9 mouse cellular contexts compared by ENCODE assay signal in the genomic region with DNA sequence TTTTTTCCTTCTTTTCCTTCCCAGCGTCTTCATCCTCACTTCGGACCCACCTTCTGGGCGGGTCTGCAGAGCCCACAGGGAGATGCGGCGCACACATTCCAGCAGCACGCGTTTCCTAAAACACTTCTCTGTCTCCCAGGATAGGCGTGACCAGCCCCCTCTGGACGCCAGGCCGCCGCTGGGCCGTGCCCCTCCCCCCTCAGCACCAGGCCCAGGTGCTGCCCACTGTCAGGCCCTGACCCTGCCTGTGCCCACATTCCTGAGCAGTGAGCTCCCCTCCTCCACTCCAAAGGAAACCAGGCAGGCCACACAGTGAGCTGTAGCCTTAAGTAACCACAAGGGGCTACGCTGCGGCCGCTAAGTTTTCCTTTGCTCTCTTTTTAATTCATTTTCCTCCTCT. TPM values are rescaled to one million over a fixed set of nuclear protein-coding genes. Genes with fewer than 3 reads are reported as not detected.
DNase-seq lines count a peak whose midpoint lies in the region; ATAC-seq lines count a peak whose summit lies in the region.
"Had no signal": no experiment of that assay in that cellular context is flagged by ENCODE, and none has a peak within 500 bp of the region (broad histone marks: within the 10 kb centered on the region; RNA-seq: fewer than 3 reads in every experiment).

No protein-coding gene starts in this region.

- H3K9ac ChIP-seq in midbrain, embryonic 15.5 days, result no peak overlapping the region
- H3K9ac ChIP-seq in hindbrain, embryonic 14.5 days, result no peak overlapping the region
- 0 out of 2 replicates have a peak overlapping the region, but pooled peaks have one; percentile 30 for H3K9ac ChIP-seq in liver, embryonic 13.5 days
- no peak overlapping the region for H3K9ac ChIP-seq in stomach, embryonic 15.5 days
- H3K9ac ChIP-seq: liver, embryonic 14.5 days had no signal

- WGBS in midbrain, embryonic 10.5 days, result 6% methylated on average over 15 of the region's 15 CpGs
- 11% methylated on average over 15 of the region's 15 CpGs for WGBS in midbrain, embryonic 15.5 days
- 8% methylated on average over 15 of the region's 15 CpGs for WGBS in hindbrain, embryonic 14.5 days
- WGBS in liver, embryonic 13.5 days (ENCODE audit: insufficient replicate concordance), result 39% methylated on average over 15 of the region's 15 CpGs
- WGBS in stomach, embryonic 15.5 days, result 13% methylated on average over 15 of the region's 15 CpGs

- no peaks in the 10 kb centered on the region for H3K27me3 ChIP-seq in midbrain, embryonic 10.5 days (ENCODE audit: low read depth, poor library complexity, severe bottlenecking)
- H3K27me3 ChIP-seq in midbrain, embryonic 15.5 days (replicated peaks), result no peaks in the 10 kb centered on the region
- no peaks in the 10 kb centered on the region for H3K27me3 ChIP-seq in hindbrain, embryonic 14.5 days (ENCODE audit: control insufficient read depth, insufficient read depth, low read length)
- no peaks in the 10 kb centered on the region for H3K27me3 ChIP-seq in liver, embryonic 13.5 days
- no peaks in the 10 kb centered on the region for H3K27me3 ChIP-seq in stomach, embryonic 15.5 days (replicated peaks)

- H3K4me2 ChIP-seq in midbrain, embryonic 15.5 days, result no peak overlapping the region
- H3K4me2 ChIP-seq in hindbrain, embryonic 14.5 days (replicated peaks), result no peak overlapping the region
- H3K4me2 ChIP-seq in liver, embryonic 13.5 days, result no peak overlapping the region
- peak overlapping the region; percentile 35 for H3K4me2 ChIP-seq in stomach, embryonic 15.5 days

- H3K9me3 ChIP-seq in midbrain, embryonic 10.5 days (replicated peaks), result no peaks in the 10 kb centered on the region
- H3K9me3 ChIP-seq in midbrain, embryonic 15.5 days, result no peaks in the 10 kb centered on the region
- no peaks in the 10 kb centered on the region for H3K9me3 ChIP-seq in hindbrain, embryonic 14.5 days (ENCODE audit: control insufficient read depth, low read length)
- H3K9me3 ChIP-seq in liver, embryonic 13.5 days (replicated peaks), result no peaks in the 10 kb centered on the region
- H3K9me3 ChIP-seq in stomach, embryonic 15.5 days, result no peaks in the 10 kb centered on the region

- peaks cover 58% of the 10 kb centered on the region for H3K4me1 ChIP-seq in midbrain, embryonic 10.5 days
- peaks cover 9% of the 10 kb centered on the region; the same call in 1 of the 2 replicates for H3K4me1 ChIP-seq in midbrain, embryonic 15.5 days
- H3K4me1 ChIP-seq in hindbrain, embryonic 14.5 days (replicated peaks; ENCODE audit: control insufficient read depth, insufficient read depth, low read length), result 0 out of 2 replicates have a peak, but pooled peaks cover 9% of the 10 kb centered on the region
- peaks cover 86% of the 10 kb centered on the region for H3K4me1 ChIP-seq in liver, embryonic 13.5 days (replicated peaks)
- peaks cover 62% of the 10 kb centered on the region for H3K4me1 ChIP-seq in stomach, embryonic 15.5 days

- H3K4me3 ChIP-seq in midbrain, embryonic 10.5 days, result peak overlapping the region; percentile 35
- H3K4me3 ChIP-seq in midbrain, embryonic 15.5 days, result no peak overlapping the region
- no peak overlapping the region for H3K4me3 ChIP-seq in hindbrain, embryonic 14.5 days (replicated peaks; ENCODE audit: low read length)
- no peak overlapping the region for H3K4me3 ChIP-seq in liver, embryonic 13.5 days (replicated peaks)
- H3K4me3 ChIP-seq in stomach, embryonic 15.5 days (replicated peaks), result no peak overlapping the region

- no peaks in the 10 kb centered on the region for H3K36me3 ChIP-seq in midbrain, embryonic 10.5 days
- H3K36me3 ChIP-seq in midbrain, embryonic 15.5 days (replicated peaks), result no peaks in the 10 kb centered on the region
- no peaks in the 10 kb centered on the region for H3K36me3 ChIP-seq in hindbrain, embryonic 14.5 days (replicated peaks; ENCODE audit: control insufficient read depth, insufficient read depth)
- no peaks in the 10 kb centered on the region for H3K36me3 ChIP-seq in liver, embryonic 13.5 days
- no peaks in the 10 kb centered on the region for H3K36me3 ChIP-seq in stomach, embryonic 15.5 days

- peak overlapping the region; percentile 76 for H3K27ac ChIP-seq in midbrain, embryonic 10.5 days (replicated peaks)
- no peak overlapping the region for H3K27ac ChIP-seq in midbrain, embryonic 15.5 days
- H3K27ac ChIP-seq in hindbrain, embryonic 14.5 days, result 0 out of 2 replicates have a peak overlapping the region, but pooled peaks have one; percentile 34
- H3K27ac ChIP-seq in liver, embryonic 13.5 days, result peak overlapping the region; percentile 55
- peak overlapping the region; percentile 59; the same call in 1 of the 2 replicates for H3K27ac ChIP-seq in stomach, embryonic 15.5 days
- H3K27ac ChIP-seq: liver, embryonic 14.5 days had no signal

- DNase-seq in midbrain, embryonic 10.5 days (ENCODE audit: low spot score), result peak; percentile 59
- no peak for DNase-seq in hindbrain, embryonic 14.5 days (ENCODE audit: low spot score)
- no peak for DNase-seq in liver, embryonic 13.5 days
- no peak for DNase-seq in spleen, adult 12 weeks (ENCODE audit: low spot score)
- no peak for DNase-seq in cerebellum, adult 11 months

- ATAC-seq in midbrain, embryonic 15.5 days (replicated peaks), result no peak
- ATAC-seq in hindbrain, embryonic 14.5 days (ENCODE audit: low FRiP score), result no peak
- no peak for ATAC-seq in liver, embryonic 13.5 days (ENCODE audit: low read depth)
- no peak for ATAC-seq in stomach, embryonic 15.5 days (ENCODE audit: insufficient read depth, low FRiP score, low read depth)
- no peak for ATAC-seq in inflammation-experienced regulatory T-cells, adult 6 months

RNA-seq across cellular contexts. Expression of a gene that starts 17.5 kb away (rescaled TPM):
- 27.9 and 28.9 TPM in 2 replicates for polyA plus RNA-seq in midbrain, embryonic 10.5 days (2016; fragmentation: Nextera tagmentation; extraction: Ambion mirVana)
- 20.4 and 20.9 TPM in 2 replicates for polyA plus RNA-seq in midbrain, embryonic 15.5 days (2015; fragmentation: Nextera tagmentation; extraction: Ambion mirVana)
- polyA plus RNA-seq in hindbrain, embryonic 14.5 days (2014; fragmentation: Nextera tagmentation; extraction: Ambion mirVana), result 11.3 and 12.2 TPM in 2 replicates
- polyA plus RNA-seq in liver, embryonic 13.5 days (2015; fragmentation: Nextera tagmentation; extraction: Ambion mirVana), result 11.1 and 14.5 TPM in 2 replicates
- polyA plus RNA-seq in stomach, embryonic 15.5 days (2015; fragmentation: Nextera tagmentation; extraction: Ambion mirVana), result 37.0 and 43.0 TPM in 2 replicates
- 10 to 100 TPM; 13.7 to 22.1 (median 16.7) TPM for polyA plus RNA-seq in inflammation-experienced regulatory T-cells, adult 6 months (2017; shearing (Covaris generic))

RNA-seq across cellular contexts. Expression of a gene that starts 35.3 kb away (rescaled TPM):
- 1,126 and 1,338 TPM in 2 replicates for polyA plus RNA-seq in midbrain, embryonic 10.5 days (2016; fragmentation: Nextera tagmentation; extraction: Ambion mirVana)
- 811 and 847 TPM in 2 replicates for polyA plus RNA-seq in midbrain, embryonic 15.5 days (2015; fragmentation: Nextera tagmentation; extraction: Ambion mirVana)
- 952 and 1,000 TPM in 2 replicates for polyA plus RNA-seq in hindbrain, embryonic 14.5 days (2014; fragmentation: Nextera tagmentation; extraction: Ambion mirVana)
- 1,664 and 1,673 TPM in 2 replicates for polyA plus RNA-seq in liver, embryonic 13.5 days (2015; fragmentation: Nextera tagmentation; extraction: Ambion mirVana)
- 1,425 and 1,562 TPM in 2 replicates for polyA plus RNA-seq in stomach, embryonic 15.5 days (2015; fragmentation: Nextera tagmentation; extraction: Ambion mirVana)
- polyA plus RNA-seq in inflammation-experienced regulatory T-cells, adult 6 months (2017; shearing (Covaris generic)), result 1,000 to 10,000 TPM; 3,093 to 3,894 (median 3,885) TPM

RNA-seq across cellular contexts. Expression of a gene that starts 39.4 kb away (rescaled TPM):
- polyA plus RNA-seq in midbrain, embryonic 10.5 days (2016; fragmentation: Nextera tagmentation; extraction: Ambion mirVana), result 15.2 and 17.0 TPM in 2 replicates
- polyA plus RNA-seq in midbrain, embryonic 15.5 days (2015; fragmentation: Nextera tagmentation; extraction: Ambion mirVana), result 31.6 and 32.6 TPM in 2 replicates
- polyA plus RNA-seq in hindbrain, embryonic 14.5 days (2014; fragmentation: Nextera tagmentation; extraction: Ambion mirVana), result 19.1 and 20.3 TPM in 2 replicates
- polyA plus RNA-seq in liver, embryonic 13.5 days (2015; fragmentation: Nextera tagmentation; extraction: Ambion mirVana), result 5.6 and 6.1 TPM in 2 replicates
- polyA plus RNA-seq in stomach, embryonic 15.5 days (2015; fragmentation: Nextera tagmentation; extraction: Ambion mirVana), result 21.7 and 26.6 TPM in 2 replicates
- polyA plus RNA-seq in inflammation-experienced regulatory T-cells, adult 6 months (2017; shearing (Covaris generic)), result 10 to 100 TPM; 12.0 to 18.5 (median 14.8) TPM

RNA-seq across cellular contexts. Expression of a gene that starts 41.1 kb away (rescaled TPM):
- polyA plus RNA-seq in midbrain, embryonic 10.5 days (2016; fragmentation: Nextera tagmentation; extraction: Ambion mirVana), result 52.5 and 61.2 TPM in 2 replicates
- 48.3 and 53.4 TPM in 2 replicates for polyA plus RNA-seq in midbrain, embryonic 15.5 days (2015; fragmentation: Nextera tagmentation; extraction: Ambion mirVana)
- polyA plus RNA-seq in hindbrain, embryonic 14.5 days (2014; fragmentation: Nextera tagmentation; extraction: Ambion mirVana), result 40.5 and 45.2 TPM in 2 replicates
- polyA plus RNA-seq in liver, embryonic 13.5 days (2015; fragmentation: Nextera tagmentation; extraction: Ambion mirVana), result 18.7 and 19.3 TPM in 2 replicates
- polyA plus RNA-seq in stomach, embryonic 15.5 days (2015; fragmentation: Nextera tagmentation; extraction: Ambion mirVana), result 34.9 and 36.4 TPM in 2 replicates
- polyA plus RNA-seq in inflammation-experienced regulatory T-cells, adult 6 months (2017; shearing (Covaris generic)), result 10 to 100 TPM; 24.7 to 36.4 (median 28.6) TPM

RNA-seq across cellular contexts. Expression of a gene that starts 57.9 kb away (rescaled TPM):
- 0.41 and 0.62 TPM in 2 replicates for polyA plus RNA-seq in midbrain, embryonic 10.5 days (2016; fragmentation: Nextera tagmentation; extraction: Ambion mirVana)
- not detected in 2 replicates for polyA plus RNA-seq in midbrain, embryonic 15.5 days (2015; fragmentation: Nextera tagmentation; extraction: Ambion mirVana)
- 0.67 TPM in 1 of 2 replicates, not detected in the other for polyA plus RNA-seq in hindbrain, embryonic 14.5 days (2014; fragmentation: Nextera tagmentation; extraction: Ambion mirVana)
- polyA plus RNA-seq in liver, embryonic 13.5 days (2015; fragmentation: Nextera tagmentation; extraction: Ambion mirVana), result 0.35 TPM in 1 of 2 replicates, not detected in the other
- polyA plus RNA-seq in stomach, embryonic 15.5 days (2015; fragmentation: Nextera tagmentation; extraction: Ambion mirVana), result 12.0 and 15.4 TPM in 2 replicates
- not detected for polyA plus RNA-seq in inflammation-experienced regulatory T-cells, adult 6 months (2017; shearing (Covaris generic))
- polyA plus RNA-seq: liver, embryonic 14.5 days had no signal
